Mouse (Mus musculus) adrenal gland, postnatal 4 days (tissue): Measurements from ENCODE around the gene Tex52. TPM values are rescaled to one million over a fixed set of nuclear protein-coding genes. Genes with fewer than 3 reads are reported as not detected.

ENCODE experiments used
- DNase-seq, 2 experiments: peaks; one replicate each; pipeline ENCODE4 v3.0.0; 2021 to 2022; ENCODE audit warnings: low spot score in 2 of 2, mixed read lengths in 2 of 2
- total RNA-seq, 2 experiments: library from RNA; stranded (reverse); gene quantifications; 2 replicates each; pipeline ENCODE4 v1.2.3; 2021

Gene Tex52
- total RNA-seq, 2 experiments from 2014 or later = not detected

GRCm38 (mm10) chr6:128425046-128425445, 49.8 kb downstream of the Tex52 start:
- DNase-seq = no peak

- DNase-seq = no peak
Measured at GRCm38 (mm10) chr6:128427571-128427970, 52.3 kb downstream of the Tex52 start.

- DNase-seq = no peak
Measured at GRCm38 (mm10) chr6:128429300-128429699, 54.0 kb downstream of the Tex52 start.

DNA sequence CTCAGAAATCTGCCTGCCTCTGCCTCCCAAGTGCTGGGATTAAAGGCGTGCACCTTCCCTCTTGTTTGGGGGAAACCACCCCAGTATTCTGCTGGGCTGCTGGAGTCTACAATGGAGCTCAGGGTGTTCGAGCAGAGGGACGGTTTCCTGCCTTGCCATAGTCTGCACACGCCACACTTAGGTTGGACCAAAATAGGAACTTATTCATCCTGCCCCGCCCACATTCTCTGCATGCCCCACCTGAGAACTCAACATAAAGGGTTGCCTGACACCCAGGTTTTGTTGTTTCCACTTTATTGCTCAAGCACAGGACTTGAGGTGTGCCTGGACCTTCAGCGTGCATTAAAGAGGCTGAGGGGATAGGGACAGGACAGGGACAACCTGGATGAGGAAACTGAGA, 54.6 kb downstream of the Tex52 start:
- no peak for DNase-seq

DNA sequence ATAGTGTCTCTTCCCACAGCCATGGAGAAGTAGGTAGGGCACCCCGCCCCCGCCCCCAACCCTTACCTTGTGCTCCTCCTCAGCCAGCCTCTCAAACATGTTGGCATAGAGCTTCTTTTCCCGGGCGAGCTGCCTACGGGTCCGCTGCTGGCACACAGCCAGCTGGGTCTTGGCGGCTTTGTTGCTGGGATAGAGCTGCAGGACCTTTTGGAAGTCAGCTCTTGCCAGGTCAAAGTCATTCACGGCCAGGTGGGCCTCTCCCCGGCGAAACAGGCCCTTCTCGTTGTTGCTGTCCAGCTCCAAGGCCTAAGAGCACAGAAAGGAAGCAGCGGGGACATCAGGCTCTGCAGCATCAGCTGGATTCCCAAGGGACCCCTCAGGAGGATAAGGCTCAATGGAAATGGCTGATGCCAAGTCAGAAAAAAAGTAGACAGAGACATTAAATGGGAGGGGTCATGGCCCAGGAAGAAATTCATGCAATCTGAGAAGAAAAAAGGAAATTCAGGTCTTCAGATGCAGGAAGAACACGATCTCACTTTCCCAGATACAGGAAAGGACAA, 57.2 kb downstream of the Tex52 start:
- no peak for DNase-seq

DNA sequence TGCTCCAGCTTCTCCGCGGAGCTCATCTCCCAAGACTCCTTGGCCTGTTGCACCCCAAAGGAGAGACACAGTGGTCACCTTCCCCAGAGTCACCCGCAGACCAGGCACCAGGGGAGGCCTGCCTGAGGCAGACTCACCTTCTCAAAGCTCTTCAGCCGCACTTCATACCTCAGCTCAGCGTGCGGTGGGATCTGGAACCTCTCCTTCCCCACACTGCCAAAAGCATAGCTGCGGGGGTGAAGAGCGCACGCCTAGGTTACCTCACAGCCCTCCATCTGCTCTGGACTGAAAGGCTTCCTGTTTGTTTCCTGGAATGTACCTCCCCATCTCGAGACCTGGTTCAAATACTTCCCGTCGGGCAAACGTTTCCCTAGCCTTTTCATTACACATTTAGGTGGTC, 58.3 kb downstream of the Tex52 start:
- DNase-seq = no peak

Other genes with a start within 250 kb of the Tex52 start
- gene Tspan9, start 231.9 kb upstream of the Tex52 start, total RNA-seq = 10 to 100 TPM; 80.4 to 83.3 TPM
- gene Tead4, start 74.6 kb upstream of the Tex52 start, total RNA-seq = 1 to 10 TPM; 3.3 to 4.1 TPM
- gene Tulp3, start 19.6 kb upstream of the Tex52 start, total RNA-seq = 10 to 100 TPM; 39.8 to 41.9 TPM
- gene Rhno1, start 12.5 kb upstream of the Tex52 start, total RNA-seq = 10 to 100 TPM; 35.0 to 36.9 TPM
- 10 to 100 TPM; 28.7 to 32.9 TPM for gene Foxm1, start 12.5 kb upstream of the Tex52 start, total RNA-seq
- gene Gm44596, start within 50 bp of the Tex52 start, total RNA-seq = not detected
- gene Nrip2, start 23.8 kb downstream of the Tex52 start, total RNA-seq = 1 to 10 TPM; 4.1 to 6.2 TPM
- gene Itfg2, start 49.5 kb downstream of the Tex52 start, total RNA-seq = 10 to 100 TPM; 30.8 to 43.9 TPM
- gene Fkbp4, start 63.2 kb downstream of the Tex52 start, total RNA-seq = 100 to 1,000 TPM; 190 to 194 TPM
- gene Pzp, start 151.3 kb downstream of the Tex52 start, total RNA-seq = 100 to 1,000 TPM in 1 of 2 experiments, 10 to 100 TPM in 1; 15.0 to 306 TPM
- gene A2ml1, start 206.2 kb downstream of the Tex52 start, total RNA-seq = 1 to 10 TPM in 1 of 2 experiments, not detected in 1; 1.1 TPM
- gene Klrb1a, start 248.1 kb downstream of the Tex52 start, total RNA-seq = not detected